Mouse (Mus musculus) thymus, postnatal 0 days (tissue): ENCODE results near the gene Amn1. TPM values are rescaled to one million over a fixed set of nuclear protein-coding genes. Genes with fewer than 3 reads are reported as not detected.

Experiments used
- DNase-seq: peaks from one replicate; pipeline ENCODE4 v3.0.0-alpha.2; 2015; ENCODE audit warnings: low spot score
- polyA plus RNA-seq: library from polyadenylated mRNA; unstranded; fragments of >200 nt; fragmentation: Nextera tagmentation; extraction: Ambion mirVana; gene quantifications from 2 replicates; pipeline ENCODE4 v1.2.1, GENCODE M21; 2015

Amn1 gene
- polyA plus RNA-seq, 1 experiment from 2014 or later, result 23.8 TPM

DNA sequence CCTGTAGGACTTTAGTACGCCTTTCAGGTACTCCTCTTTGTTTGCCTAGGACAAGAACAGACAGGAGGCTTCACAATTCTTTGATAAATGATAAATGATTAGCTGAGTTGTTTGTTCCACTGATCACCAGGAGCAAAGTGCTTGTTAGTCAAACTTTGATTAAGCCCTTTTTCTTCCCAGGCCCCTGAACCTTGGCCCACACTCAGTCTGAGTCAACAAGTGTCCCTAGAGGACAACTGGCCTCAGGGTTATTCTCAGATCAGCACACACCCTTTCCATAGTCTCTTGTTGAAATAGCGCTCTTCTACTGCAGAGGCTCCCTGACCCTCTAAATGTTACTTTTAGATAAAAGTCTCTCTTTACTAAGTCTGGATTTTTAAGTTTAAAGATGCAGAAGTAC lies 69.6 kb downstream of the Amn1 start:
- DNase-seq, result no peak

GRCm38 (mm10) chr6:149116992-149117391 lies 71.5 kb downstream of the Amn1 start:
- no peak for DNase-seq

DNA sequence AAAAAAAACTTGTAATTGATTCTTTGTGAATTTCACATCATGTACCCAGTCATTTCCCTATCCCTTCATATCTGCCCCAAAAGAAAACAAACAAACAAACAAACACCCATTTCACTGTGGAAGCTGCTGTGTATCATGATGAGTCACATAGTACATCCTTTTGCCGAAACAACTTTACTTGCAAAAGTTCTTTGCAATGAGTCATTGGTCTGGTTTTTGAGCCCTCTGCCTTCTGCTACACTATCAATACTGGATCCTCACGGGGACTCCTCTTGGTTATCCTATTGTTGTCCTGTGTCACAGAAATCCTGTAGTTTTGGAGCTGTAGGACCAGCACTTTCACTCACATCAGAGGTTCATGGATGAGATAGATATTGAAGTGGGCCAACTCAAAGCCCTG lies 79.6 kb downstream of the Amn1 start:
- no peak for DNase-seq

DNA sequence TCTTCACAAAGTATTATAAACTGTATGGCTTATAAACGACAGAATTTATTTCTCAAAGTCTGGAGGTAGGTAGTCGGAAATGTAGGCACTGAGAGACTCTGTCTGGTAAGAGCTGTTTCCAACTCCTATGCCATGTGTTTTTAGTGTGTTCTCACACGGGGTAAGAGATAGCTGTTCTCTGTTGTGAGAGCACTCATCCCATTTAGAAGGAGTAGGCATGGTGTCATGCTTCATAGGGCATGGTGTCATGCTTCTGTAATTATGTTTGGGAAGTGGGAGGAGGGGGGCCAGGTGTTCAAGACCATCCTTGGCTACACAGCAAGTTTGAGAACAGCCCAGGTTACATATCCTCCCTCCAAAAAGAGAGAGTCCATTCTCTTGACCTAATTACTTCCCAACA lies 80.9 kb downstream of the Amn1 start:
- no peak for DNase-seq

Other genes with a start within 250 kb of the Amn1 start
- gene Sinhcaf, start 242.2 kb downstream of the Amn1 start, polyA plus RNA-seq, result 79.5 and 80.9 TPM in 2 replicates
- 1.3 and 1.8 TPM in 2 replicates for gene Dennd5b, start 87.0 kb downstream of the Amn1 start, polyA plus RNA-seq
- not detected in 2 replicates for gene Gm10203, start 58.5 kb downstream of the Amn1 start, polyA plus RNA-seq
- 12.2 and 13.3 TPM in 2 replicates for gene Etfbkmt, start 48.9 kb downstream of the Amn1 start, polyA plus RNA-seq
- 44.5 and 45.9 TPM in 2 replicates for gene Resf1, start 120.7 kb upstream of the Amn1 start, polyA plus RNA-seq
- 1.5 and 1.9 TPM in 2 replicates for gene Bicd1, start 220.2 kb upstream of the Amn1 start, polyA plus RNA-seq